Mouse (Mus musculus): ENCODE measurements around the gene Dlgap4. TPM values are rescaled to one million over a fixed set of nuclear protein-coding genes. Genes with fewer than 3 reads are reported as not detected.

Dlgap4 gene
- 55.5 and 56.4 TPM in 2 replicates for polyA plus RNA-seq (2015; fragmentation: Nextera tagmentation; extraction: Ambion mirVana)

DNA sequence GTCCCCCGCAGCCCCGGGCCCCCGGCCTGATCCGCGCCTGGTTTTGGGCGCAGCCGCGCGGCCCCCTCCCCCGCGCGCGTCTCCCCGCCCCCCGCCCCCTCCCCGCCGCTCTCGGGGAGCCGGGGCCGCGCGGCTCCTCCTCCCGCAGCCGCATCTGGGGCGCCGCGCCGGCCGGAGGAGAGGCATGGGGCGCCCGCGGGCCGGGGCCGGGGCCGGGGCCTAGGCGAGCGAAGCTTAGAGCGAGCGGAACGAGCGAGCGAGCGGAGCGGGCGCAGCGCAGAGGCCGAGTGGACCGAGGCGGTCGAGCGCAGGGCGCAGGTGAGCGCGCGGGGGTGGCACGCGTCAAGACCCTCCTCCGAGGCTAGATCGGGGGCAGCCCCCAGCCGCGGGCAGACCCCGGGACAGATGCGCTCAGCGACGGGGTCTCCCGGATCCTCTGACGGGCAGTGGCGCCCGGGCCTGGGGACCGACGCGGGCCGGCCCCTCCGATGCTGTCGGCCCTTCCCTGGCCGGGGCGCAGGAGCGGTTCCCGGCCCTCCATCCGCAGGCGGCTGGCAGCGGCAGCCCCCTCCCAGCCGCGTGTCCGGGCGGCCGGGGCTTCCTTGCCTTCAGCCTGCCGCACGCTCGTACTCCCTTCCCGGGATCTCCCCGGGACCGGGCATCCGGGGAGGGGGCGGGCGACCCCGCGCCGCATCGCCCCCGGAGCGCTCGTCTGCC is at the start of gene Dlgap4:
Gene Dlgap4 (plus strand): TSS at position 165 of the 717 bp plus-strand sequence.
- ATAC-seq (ENCODE audit: insufficient read depth, low FRiP score) = peak; percentile 78
- H3K36me3 ChIP-seq (ENCODE audit: control insufficient read depth, insufficient read depth, low read length) = no peaks in the 10 kb centered on the region
- H3K4me2 ChIP-seq (ENCODE audit: low read depth, low read length) = peak within 1 kb of the TSS; percentile 95
- peak within 1 kb of the TSS; percentile 72 for H3K9ac ChIP-seq (ENCODE audit: low read length)
- no peak within 1 kb of the TSS for H3K27ac ChIP-seq (ENCODE audit: low read length)
- H3K9me3 ChIP-seq (replicated peaks; ENCODE audit: control insufficient read depth, low read length) = no peaks in the 10 kb centered on the region
- WGBS = 1% methylated on average over 87 of the region's 103 CpGs
- peaks cover 56% of the 10 kb centered on the region for H3K27me3 ChIP-seq (ENCODE audit: control insufficient read depth, insufficient read depth, low read length)
- peak within 1 kb of the TSS; percentile 62 for H3K4me3 ChIP-seq (replicated peaks; ENCODE audit: low read length)
- H3K4me1 ChIP-seq (ENCODE audit: control insufficient read depth, insufficient read depth, low read length) = peaks cover 14% of the 10 kb centered on the region

DNA sequence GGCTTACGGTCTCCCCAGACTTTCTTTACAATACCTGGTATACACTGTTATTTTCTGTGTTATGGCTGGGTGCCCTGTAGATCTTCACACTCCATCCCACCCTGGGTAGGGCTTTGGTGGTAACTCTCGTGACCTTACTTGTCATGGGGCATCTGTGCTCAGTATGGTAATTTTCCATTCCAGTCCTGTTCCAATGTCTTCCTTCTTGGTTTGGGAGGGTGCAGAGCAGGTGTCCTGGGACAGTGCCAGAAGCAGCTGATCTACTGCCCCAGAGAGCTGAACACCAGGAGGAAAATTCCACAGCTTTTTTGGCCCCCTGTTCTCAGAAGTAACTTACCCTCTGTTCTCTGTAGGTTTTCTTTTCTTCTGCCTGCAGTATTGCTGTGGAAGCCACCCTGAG is 47.0 kb upstream of the Dlgap4 start:
- Histone ChIP-seq H3K27ac (ENCODE audit: low read length) (no peak overlapping the region), H3K27me3 (ENCODE audit: control insufficient read depth, insufficient read depth, low read length) (no peaks in the 10 kb centered on the region), H3K9ac (ENCODE audit: low read length) (no peak overlapping the region), H3K4me2 (ENCODE audit: low read depth, low read length) (no peak overlapping the region), H3K4me3 (replicated peaks; ENCODE audit: low read length) (no peak overlapping the region), H3K9me3 (replicated peaks; ENCODE audit: control insufficient read depth, low read length) (no peaks in the 10 kb centered on the region), H3K36me3 (ENCODE audit: control insufficient read depth, insufficient read depth, low read length) (0 out of 2 replicates have a peak, but pooled peaks cover 5% of the 10 kb centered on the region), H3K4me1 (ENCODE audit: control insufficient read depth, insufficient read depth, low read length) (no peaks in the 10 kb centered on the region)
- ATAC-seq (ENCODE audit: insufficient read depth, low FRiP score) = no peak
- 84% methylated on average over 2 of the region's 2 CpGs for WGBS

DNA sequence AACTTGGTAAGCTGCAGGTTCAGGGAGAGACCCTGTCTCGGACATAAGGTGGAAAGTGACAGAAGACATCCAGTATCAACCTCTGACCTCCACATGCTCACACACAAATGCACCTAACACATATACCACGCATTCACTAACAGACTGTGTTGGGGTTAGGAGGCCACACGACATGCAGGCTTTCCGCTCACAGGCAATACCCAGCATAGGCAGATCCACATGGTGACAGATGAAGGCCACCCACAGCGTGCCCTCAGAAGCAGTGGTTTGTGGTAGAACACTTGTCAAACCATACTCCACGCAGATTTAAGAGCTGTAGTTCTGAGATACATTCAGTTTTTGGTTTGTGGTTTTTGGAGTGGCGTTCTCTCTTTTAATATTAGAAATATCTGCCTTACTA is 44.9 kb upstream of the Dlgap4 start:
- WGBS = 83% methylated on average over 7 of the region's 7 CpGs
- Histone ChIP-seq H3K36me3 (ENCODE audit: control insufficient read depth, insufficient read depth, low read length) (0 out of 2 replicates have a peak, but pooled peaks cover 5% of the 10 kb centered on the region), H3K27ac (ENCODE audit: low read length) (no peak overlapping the region), H3K9ac (ENCODE audit: low read length) (no peak overlapping the region), H3K4me3 (replicated peaks; ENCODE audit: low read length) (no peak overlapping the region), H3K4me2 (ENCODE audit: low read depth, low read length) (no peak overlapping the region), H3K4me1 (ENCODE audit: control insufficient read depth, insufficient read depth, low read length) (no peaks in the 10 kb centered on the region), H3K27me3 (ENCODE audit: control insufficient read depth, insufficient read depth, low read length) (no peaks in the 10 kb centered on the region), H3K9me3 (replicated peaks; ENCODE audit: control insufficient read depth, low read length) (no peaks in the 10 kb centered on the region)
- no peak for ATAC-seq (ENCODE audit: insufficient read depth, low FRiP score)

DNA sequence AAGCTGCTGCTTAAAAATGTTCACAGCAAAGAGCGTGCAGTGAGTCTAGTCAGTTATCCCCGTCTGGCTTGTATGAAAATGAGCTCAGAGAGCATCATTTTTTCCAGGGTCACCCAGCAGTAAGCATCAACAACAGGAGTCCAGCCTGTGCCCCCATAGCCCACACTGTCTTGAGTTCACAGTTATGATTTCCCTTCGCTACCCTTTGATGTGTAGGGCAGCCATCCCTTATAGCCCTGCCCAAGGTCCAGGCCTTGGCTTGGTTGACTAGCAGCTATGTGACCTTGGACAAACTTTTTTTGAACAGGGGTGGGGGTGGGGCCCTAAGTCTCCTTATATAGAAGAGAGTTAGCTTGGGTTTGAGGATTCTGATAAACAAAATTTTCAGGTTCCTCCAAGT is 44.2 kb upstream of the Dlgap4 start:
- no peak overlapping the region for H3K4me3 ChIP-seq (replicated peaks; ENCODE audit: low read length)
- H3K9me3 ChIP-seq (replicated peaks; ENCODE audit: control insufficient read depth, low read length) = no peaks in the 10 kb centered on the region
- no peak for ATAC-seq (ENCODE audit: insufficient read depth, low FRiP score)
- H3K36me3 ChIP-seq (ENCODE audit: control insufficient read depth, insufficient read depth, low read length) = 0 out of 2 replicates have a peak, but pooled peaks cover 5% of the 10 kb centered on the region
- WGBS = 90% methylated on average over 3 of the region's 3 CpGs
- no peak overlapping the region for H3K4me2 ChIP-seq (ENCODE audit: low read depth, low read length)
- H3K27ac ChIP-seq (ENCODE audit: low read length) = no peak overlapping the region
- no peaks in the 10 kb centered on the region for H3K27me3 ChIP-seq (ENCODE audit: control insufficient read depth, insufficient read depth, low read length)
- H3K4me1 ChIP-seq (ENCODE audit: control insufficient read depth, insufficient read depth, low read length) = no peaks in the 10 kb centered on the region
- H3K9ac ChIP-seq (ENCODE audit: low read length) = no peak overlapping the region

DNA sequence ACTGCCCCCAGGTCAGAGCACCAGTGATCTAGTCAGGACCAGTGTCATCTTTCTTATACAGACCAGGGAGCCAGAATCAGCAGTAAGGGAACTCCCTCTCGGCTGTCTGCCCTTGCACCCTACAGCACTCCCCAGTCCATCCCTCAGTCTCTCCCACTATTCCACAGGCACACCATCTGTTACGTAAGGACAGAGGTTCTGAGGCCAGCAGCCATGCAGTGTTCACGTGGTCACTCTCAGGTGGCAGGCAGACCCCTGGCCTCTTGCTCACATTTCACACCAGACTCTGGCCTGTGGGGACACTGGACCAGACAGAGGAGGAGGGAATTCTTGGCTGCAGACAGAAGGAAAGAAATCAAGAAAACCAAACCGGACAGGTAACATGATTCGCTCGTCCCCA is 42.0 kb upstream of the Dlgap4 start:
- Histone ChIP-seq H3K9ac (ENCODE audit: low read length) (no peak overlapping the region), H3K27ac (ENCODE audit: low read length) (no peak overlapping the region), H3K4me3 (replicated peaks; ENCODE audit: low read length) (no peak overlapping the region), H3K36me3 (ENCODE audit: control insufficient read depth, insufficient read depth, low read length) (0 out of 2 replicates have a peak, but pooled peaks cover 5% of the 10 kb centered on the region), H3K27me3 (ENCODE audit: control insufficient read depth, insufficient read depth, low read length) (no peaks in the 10 kb centered on the region), H3K4me2 (ENCODE audit: low read depth, low read length) (no peak overlapping the region), H3K9me3 (replicated peaks; ENCODE audit: control insufficient read depth, low read length) (no peaks in the 10 kb centered on the region), H3K4me1 (ENCODE audit: control insufficient read depth, insufficient read depth, low read length) (no peaks in the 10 kb centered on the region)
- ATAC-seq (ENCODE audit: insufficient read depth, low FRiP score) = no peak
- WGBS = 74% methylated on average over 6 of the region's 6 CpGs

DNA sequence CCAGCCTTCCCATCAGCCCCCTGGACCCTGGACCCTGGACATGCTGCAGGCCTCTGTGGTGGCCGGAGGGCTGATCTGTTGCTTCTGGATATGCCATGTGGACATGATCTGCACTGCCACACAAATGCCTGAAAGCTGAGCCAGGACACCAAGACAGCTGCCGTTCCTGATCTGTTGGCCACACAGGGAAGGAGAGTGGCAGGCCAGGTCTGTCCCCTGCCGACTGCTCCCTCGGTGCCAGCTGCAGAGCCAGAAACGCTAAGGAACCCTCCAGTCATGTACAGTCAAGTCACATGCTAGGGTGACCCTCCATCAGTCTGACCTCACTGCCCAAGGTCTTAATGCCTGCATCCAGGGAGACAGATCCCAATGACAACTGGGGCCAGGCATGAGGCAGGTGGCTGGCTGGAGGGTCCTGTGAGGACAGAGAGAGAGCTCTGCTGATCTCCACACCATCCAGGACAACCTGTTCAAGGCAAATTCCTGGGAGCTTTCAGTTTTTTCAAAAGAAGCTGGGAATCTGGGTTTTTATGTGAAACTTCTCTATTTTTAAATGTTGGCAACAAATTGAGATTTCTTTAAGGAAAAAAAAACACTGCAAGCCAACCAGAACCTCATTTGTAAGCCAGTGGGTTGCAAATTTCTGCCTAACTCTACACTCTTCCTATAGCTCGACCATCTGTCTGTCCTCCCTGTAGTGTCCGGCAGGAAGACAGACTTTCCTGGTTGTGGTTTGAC is 36.5 kb upstream of the Dlgap4 start:
- Histone ChIP-seq H3K4me1 (ENCODE audit: control insufficient read depth, insufficient read depth, low read length) (no peaks in the 10 kb centered on the region), H3K27me3 (ENCODE audit: control insufficient read depth, insufficient read depth, low read length) (no peaks in the 10 kb centered on the region), H3K9me3 (replicated peaks; ENCODE audit: control insufficient read depth, low read length) (no peaks in the 10 kb centered on the region), H3K9ac (ENCODE audit: low read length) (no peak overlapping the region), H3K27ac (ENCODE audit: low read length) (no peak overlapping the region), H3K4me3 (replicated peaks; ENCODE audit: low read length) (no peak overlapping the region), H3K4me2 (ENCODE audit: low read depth, low read length) (no peak overlapping the region), H3K36me3 (ENCODE audit: control insufficient read depth, insufficient read depth, low read length) (no peaks in the 10 kb centered on the region)
- no peak for ATAC-seq (ENCODE audit: insufficient read depth, low FRiP score)
- 80% methylated on average over 7 of the region's 7 CpGs for WGBS

DNA sequence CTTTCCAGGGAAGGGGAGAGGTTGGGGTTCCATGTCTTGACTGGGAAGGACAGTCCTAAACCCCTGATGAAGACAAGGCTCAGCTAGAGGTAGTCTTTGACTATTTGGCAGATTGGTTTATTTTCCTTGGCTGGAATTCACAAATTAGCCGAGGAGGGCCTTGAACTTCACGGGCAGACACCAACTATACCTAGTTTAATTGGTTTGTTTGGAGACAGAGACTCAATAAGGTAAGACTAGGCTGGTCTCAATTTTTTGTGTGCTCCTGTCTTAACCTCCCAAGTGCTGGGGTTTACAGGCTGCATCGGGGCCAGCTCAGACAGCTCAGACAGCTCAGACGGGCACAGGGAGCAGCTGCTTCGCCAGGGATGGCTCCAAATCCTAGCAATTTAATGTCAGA is 33.0 kb upstream of the Dlgap4 start:
- 68% methylated on average over 5 of the region's 5 CpGs for WGBS
- Histone ChIP-seq H3K27ac (ENCODE audit: low read length) (no peak overlapping the region), H3K4me1 (ENCODE audit: control insufficient read depth, insufficient read depth, low read length) (no peaks in the 10 kb centered on the region), H3K4me2 (ENCODE audit: low read depth, low read length) (no peak overlapping the region), H3K4me3 (replicated peaks; ENCODE audit: low read length) (no peak overlapping the region), H3K9ac (ENCODE audit: low read length) (no peak overlapping the region), H3K36me3 (ENCODE audit: control insufficient read depth, insufficient read depth, low read length) (no peaks in the 10 kb centered on the region), H3K27me3 (ENCODE audit: control insufficient read depth, insufficient read depth, low read length) (no peaks in the 10 kb centered on the region), H3K9me3 (replicated peaks; ENCODE audit: control insufficient read depth, low read length) (no peaks in the 10 kb centered on the region)
- no peak for ATAC-seq (ENCODE audit: insufficient read depth, low FRiP score)

DNA sequence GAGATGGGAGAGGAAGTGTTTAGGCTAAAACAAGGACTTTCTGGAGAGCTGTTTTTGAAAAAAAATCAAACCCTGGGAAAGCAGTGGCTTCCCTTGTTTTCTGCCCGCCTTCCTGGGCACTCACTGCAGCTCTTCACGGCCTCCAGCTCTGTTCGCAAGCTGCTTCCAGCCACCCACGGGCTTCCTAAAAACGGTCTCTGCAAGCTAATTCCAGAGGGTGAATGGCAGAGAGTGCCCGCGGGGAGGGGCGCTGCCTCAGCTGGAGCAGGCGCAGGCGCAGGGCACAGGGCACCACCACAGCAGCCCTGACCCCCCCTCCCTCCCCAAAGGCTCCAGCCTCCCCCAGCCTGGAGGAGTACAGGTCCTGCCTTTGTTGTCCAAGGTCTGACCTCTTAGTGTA is 32.3 kb upstream of the Dlgap4 start:
- no peak overlapping the region for H3K27ac ChIP-seq (ENCODE audit: low read length)
- no peaks in the 10 kb centered on the region for H3K4me1 ChIP-seq (ENCODE audit: control insufficient read depth, insufficient read depth, low read length)
- H3K36me3 ChIP-seq (ENCODE audit: control insufficient read depth, insufficient read depth, low read length) = no peaks in the 10 kb centered on the region
- WGBS = 60% methylated on average over 10 of the region's 10 CpGs
- H3K4me3 ChIP-seq (replicated peaks; ENCODE audit: low read length) = no peak overlapping the region
- no peak overlapping the region for H3K9ac ChIP-seq (ENCODE audit: low read length)
- no peaks in the 10 kb centered on the region for H3K9me3 ChIP-seq (replicated peaks; ENCODE audit: control insufficient read depth, low read length)
- H3K27me3 ChIP-seq (ENCODE audit: control insufficient read depth, insufficient read depth, low read length) = no peaks in the 10 kb centered on the region
- no peak for ATAC-seq (ENCODE audit: insufficient read depth, low FRiP score)
- H3K4me2 ChIP-seq (ENCODE audit: low read depth, low read length) = no peak overlapping the region

DNA sequence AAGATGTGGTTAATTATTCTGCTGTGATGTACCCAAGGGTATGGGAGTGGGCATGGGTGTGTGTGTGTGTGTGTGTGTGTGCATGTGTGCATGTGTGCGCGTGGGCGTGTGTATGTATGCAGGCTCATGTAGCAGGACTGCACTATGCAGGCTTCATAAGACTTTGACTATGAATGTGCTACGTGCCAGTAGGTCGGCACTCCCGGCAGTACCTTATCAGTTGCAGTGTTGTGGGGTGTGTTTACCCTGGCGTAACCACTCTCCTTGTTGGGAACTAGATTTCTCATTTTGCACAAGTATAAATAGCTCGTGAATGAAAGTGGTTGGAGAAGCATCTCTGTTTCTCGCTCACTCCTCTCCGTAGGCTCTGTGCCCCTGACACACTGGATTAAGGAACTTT is 30.6 kb upstream of the Dlgap4 start:
- Histone ChIP-seq H3K27ac (ENCODE audit: low read length) (no peak overlapping the region), H3K36me3 (ENCODE audit: control insufficient read depth, insufficient read depth, low read length) (no peaks in the 10 kb centered on the region), H3K27me3 (ENCODE audit: control insufficient read depth, insufficient read depth, low read length) (no peaks in the 10 kb centered on the region), H3K4me1 (ENCODE audit: control insufficient read depth, insufficient read depth, low read length) (no peaks in the 10 kb centered on the region), H3K9me3 (replicated peaks; ENCODE audit: control insufficient read depth, low read length) (no peaks in the 10 kb centered on the region), H3K4me3 (replicated peaks; ENCODE audit: low read length) (no peak overlapping the region), H3K9ac (ENCODE audit: low read length) (no peak overlapping the region), H3K4me2 (ENCODE audit: low read depth, low read length) (no peak overlapping the region)
- peak; percentile 64; the same call in 1 of the 2 replicates for ATAC-seq (ENCODE audit: insufficient read depth, low FRiP score)
- 76% methylated on average over 10 of the region's 10 CpGs for WGBS

All from stomach, embryonic 16.5 days (tissue).